17 mouse cellular contexts compared by ENCODE assay signal in the genomic region with DNA sequence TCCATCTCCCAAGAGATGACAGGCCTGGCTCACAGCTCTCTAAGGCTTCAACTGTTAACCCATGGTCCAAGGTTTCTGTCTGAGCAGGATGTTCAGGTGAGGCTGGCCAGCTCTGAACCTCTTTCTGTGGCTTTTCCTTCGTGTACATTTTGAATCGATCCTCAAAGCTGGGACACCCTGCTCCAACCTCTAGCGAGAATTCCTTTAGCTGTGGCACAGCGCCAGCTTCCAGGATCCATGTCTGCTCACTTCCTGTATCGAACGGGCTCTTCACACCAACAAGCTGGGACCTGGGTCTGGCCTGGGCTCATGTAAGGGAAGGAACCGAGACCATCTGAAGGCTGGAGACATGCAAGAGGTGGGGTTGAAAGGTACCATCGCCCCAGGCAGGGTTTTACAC. TPM values are rescaled to one million over a fixed set of nuclear protein-coding genes. Genes with fewer than 3 reads are reported as not detected.
DNase-seq lines count a peak whose midpoint lies in the region; ATAC-seq and TF ChIP-seq lines count a peak whose summit lies in the region.
"Had no signal": no experiment of that assay in that cellular context is flagged by ENCODE, and none has a peak within 500 bp of the region (broad histone marks: within the 10 kb centered on the region; RNA-seq: fewer than 3 reads in every experiment).

No protein-coding gene starts in this region.

- H3K27ac ChIP-seq in forebrain, embryonic 10.5 days: 0 out of 2 replicates have a peak overlapping the region, but pooled peaks have one; percentile 95
- H3K27ac ChIP-seq in forebrain, embryonic 14.5 days (ENCODE audit: low read depth, low read length): no peak overlapping the region
- no peak overlapping the region for H3K27ac ChIP-seq in kidney, embryonic 15.5 days
- H3K27ac ChIP-seq in lung, postnatal 0 days (ENCODE audit: low read length): no peak overlapping the region

- no peak for TF ChIP-seq CTCF in lung, postnatal 0 days (IDR thresholded peaks at IDR 0.05)

- peaks cover 12% of the 10 kb centered on the region for H3K36me3 ChIP-seq in forebrain, embryonic 10.5 days (replicated peaks)
- 0 out of 2 replicates have a peak, but pooled peaks cover 4% of the 10 kb centered on the region for H3K36me3 ChIP-seq in forebrain, embryonic 14.5 days (ENCODE audit: control insufficient read depth, insufficient read depth, low read length)
- no peaks in the 10 kb centered on the region for H3K36me3 ChIP-seq in kidney, embryonic 15.5 days
- no peaks in the 10 kb centered on the region for H3K36me3 ChIP-seq in lung, postnatal 0 days (ENCODE audit: insufficient read depth, low read length)

- H3K9me3 ChIP-seq in forebrain, embryonic 10.5 days: no peaks in the 10 kb centered on the region
- H3K9me3 ChIP-seq in forebrain, embryonic 14.5 days (replicated peaks; ENCODE audit: control insufficient read depth, low read length): no peaks in the 10 kb centered on the region
- no peaks in the 10 kb centered on the region for H3K9me3 ChIP-seq in kidney, embryonic 15.5 days (replicated peaks)
- no peaks in the 10 kb centered on the region for H3K9me3 ChIP-seq in lung, postnatal 0 days (ENCODE audit: low read length)
- H3K9me3 ChIP-seq: heart, embryonic 10.5 days; neural tube, embryonic 13.5 days had no signal

- H3K4me2 ChIP-seq in forebrain, embryonic 14.5 days (ENCODE audit: low read length): no peak overlapping the region
- 0 out of 2 replicates have a peak overlapping the region, but pooled peaks have one; percentile 96 for H3K4me2 ChIP-seq in kidney, embryonic 15.5 days
- no peak overlapping the region for H3K4me2 ChIP-seq in lung, postnatal 0 days (replicated peaks; ENCODE audit: low read depth, low read length)

- peaks cover 68% of the 10 kb centered on the region for H3K27me3 ChIP-seq in forebrain, embryonic 10.5 days (ENCODE audit: poor library complexity, severe bottlenecking)
- no peaks in the 10 kb centered on the region for H3K27me3 ChIP-seq in forebrain, embryonic 14.5 days (replicated peaks; ENCODE audit: control insufficient read depth, insufficient read depth, low read length)
- H3K27me3 ChIP-seq in kidney, embryonic 15.5 days: no peaks in the 10 kb centered on the region
- no peaks in the 10 kb centered on the region for H3K27me3 ChIP-seq in lung, postnatal 0 days (replicated peaks; ENCODE audit: insufficient read depth, low read length)
- H3K27me3 ChIP-seq: Patski had no signal

- peaks cover 66% of the 10 kb centered on the region for H3K4me1 ChIP-seq in forebrain, embryonic 10.5 days
- H3K4me1 ChIP-seq in forebrain, embryonic 14.5 days (ENCODE audit: control insufficient read depth, insufficient read depth, low read length): peaks cover 18% of the 10 kb centered on the region
- peaks cover 71% of the 10 kb centered on the region for H3K4me1 ChIP-seq in kidney, embryonic 15.5 days
- H3K4me1 ChIP-seq in lung, postnatal 0 days (ENCODE audit: insufficient read depth, low read depth, low read length): peaks cover 8% of the 10 kb centered on the region

- ATAC-seq in forebrain, embryonic 14.5 days: no peak
- ATAC-seq in kidney, embryonic 15.5 days (replicated peaks; ENCODE audit: low FRiP score): no peak
- no peak for ATAC-seq in activated CD4-positive, CD25-positive, alpha-beta regulatory T cell, adult 4 months
- ATAC-seq in lung, postnatal 0 days: no peak
- ATAC-seq: inflammation-experienced regulatory T-cells, adult 6 months; Patski had no signal

- H3K9ac ChIP-seq in forebrain, embryonic 14.5 days (ENCODE audit: low read length): no peak overlapping the region
- H3K9ac ChIP-seq in kidney, embryonic 15.5 days: no peak overlapping the region
- no peak overlapping the region for H3K9ac ChIP-seq in lung, postnatal 0 days (replicated peaks; ENCODE audit: low read depth)

- 85% methylated on average over 8 of the region's 8 CpGs for WGBS in forebrain, embryonic 10.5 days
- 74% methylated on average over 8 of the region's 8 CpGs for WGBS in forebrain, embryonic 14.5 days
- WGBS in kidney, embryonic 15.5 days: 69% methylated on average over 8 of the region's 8 CpGs
- 36% methylated on average over 8 of the region's 8 CpGs for WGBS in lung, postnatal 0 days

- H3K4me3 ChIP-seq in forebrain, embryonic 10.5 days: no peak overlapping the region; the same call in 1 of the 2 replicates
- H3K4me3 ChIP-seq in forebrain, embryonic 14.5 days (ENCODE audit: low read depth, low read length): no peak overlapping the region
- no peak overlapping the region for H3K4me3 ChIP-seq in kidney, embryonic 15.5 days (replicated peaks)
- H3K4me3 ChIP-seq in lung, postnatal 0 days (ENCODE audit: low read depth, low read length): no peak overlapping the region
- H3K4me3 ChIP-seq: erythroblast, embryonic 14.5 days had no signal

- TF ChIP-seq EP300 in lung, postnatal 0 days (IDR thresholded peaks at IDR 0.05): no peak

- no peak for DNase-seq in forebrain, embryonic 10.5 days (ENCODE audit: extremely low spot score, low spot score)
- DNase-seq in forebrain, embryonic 14.5 days (ENCODE audit: low spot score): no peak
- DNase-seq in kidney, postnatal 14 days: no peak
- DNase-seq in 3T3-L1 (ENCODE audit: low read depth, low spot score): peak; percentile 37
- peak; percentile 59 for DNase-seq in cerebellum, adult 9-11 months
- no peak for DNase-seq in lung, postnatal 0 days (ENCODE audit: low spot score)
- DNase-seq: heart, postnatal 4 days; kidney, adult 9 months; lung, postnatal 36 days; thymus, postnatal 25 days had no signal

RNA-seq across cellular contexts. Expression of a gene that starts 1.4 kb away (rescaled TPM):
- 43.3 and 47.8 TPM in 2 replicates for polyA plus RNA-seq in forebrain, embryonic 10.5 days (2016; fragmentation: Nextera tagmentation; extraction: Ambion mirVana)
- polyA plus RNA-seq in forebrain, embryonic 14.5 days (2014; fragmentation: Nextera tagmentation; extraction: Ambion mirVana): 95.2 and 109 TPM in 2 replicates
- polyA plus RNA-seq in kidney, embryonic 15.5 days (2015; fragmentation: Nextera tagmentation; extraction: Ambion mirVana): 42.0 and 43.2 TPM in 2 replicates
- polyA plus RNA-seq in activated CD4-positive, CD25-positive, alpha-beta regulatory T cell, adult 4 months (2017; shearing (Covaris generic)): 1 to 10 TPM in 1 of 2 experiments, under 1 TPM in 1; 0.53 to 1.4 TPM
- 3.8 and 4.7 TPM in 2 replicates for polyA plus RNA-seq in lung, postnatal 0 days (2015; fragmentation: Nextera tagmentation; extraction: Ambion mirVana)
- polyA plus RNA-seq: erythroblast, embryonic 14.5 days had no signal

Comparison
In these comparisons a context has a peak if more than half of its experiments do, and no peak if none do; other contexts are left out.
1. DNase-seq: peak in 3T3-L1 (single experiment) and cerebellum, adult 9-11 months (single experiment); none in forebrain, embryonic 10.5 days (single experiment), forebrain, embryonic 14.5 days (single experiment), kidney, postnatal 14 days (single experiment) and lung, postnatal 0 days (single experiment).